Mouse (Mus musculus): Measurements from ENCODE around the gene Dock6.

DNA sequence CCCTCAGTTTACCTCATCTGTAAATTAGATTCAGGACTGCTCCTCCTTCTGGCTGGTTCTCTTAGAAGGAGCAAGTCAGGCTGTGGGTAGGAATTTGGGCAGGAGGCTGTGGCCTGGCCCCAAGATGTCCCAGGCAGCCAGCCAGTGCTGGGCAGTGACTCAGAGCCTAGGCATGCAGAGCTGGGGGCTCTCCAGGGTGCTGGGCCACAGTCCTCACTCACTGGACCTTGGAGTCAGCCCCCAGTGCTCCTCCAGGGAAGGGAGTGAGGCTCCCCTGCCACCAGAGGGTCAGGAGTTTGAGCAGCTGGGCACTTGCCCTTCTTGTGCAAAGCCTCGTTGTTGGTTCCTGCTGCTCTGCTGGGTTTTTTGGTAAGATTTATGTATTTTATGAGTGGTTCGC is 98.4 kb downstream of the Dock6 start:
- no peak for TF ChIP-seq CTCF (IDR thresholded peaks at IDR 0.05; ENCODE audit: low read depth, low read length)
- TF ChIP-seq GATA1 (IDR thresholded peaks at IDR 0.05; ENCODE audit: borderline replicate concordance, low read length), result no peak
- no peak for TF ChIP-seq POLR2AphosphoS5 (IDR thresholded peaks at IDR 0.05; ENCODE audit: insufficient replicate concordance, low read depth, low read length)
- TF ChIP-seq TAL1 (conservative IDR thresholded peaks at IDR 0.05; ENCODE audit: low read depth, low read length), result no peak
- no peak for TF ChIP-seq GATA2 (IDR thresholded peaks at IDR 0.05; ENCODE audit: borderline replicate concordance, low read depth, low read length)
